Mouse (Mus musculus) naive thymus-derived CD4-positive, alpha-beta T cell, adult 2 months (primary cell): ENCODE results near the gene Gfpt2.
"Not testable (repeated sequence)": the region's sequence is repeated elsewhere in the genome, so short reads cannot be mapped to it uniquely, and the experiment has no call there.

ENCODE experiments used
- DNase-seq: peaks from one replicate; pipeline ENCODE4 v3.0.0-alpha.2; 2011; ENCODE audit warnings: low read depth

The Gfpt2 gene

DNA sequence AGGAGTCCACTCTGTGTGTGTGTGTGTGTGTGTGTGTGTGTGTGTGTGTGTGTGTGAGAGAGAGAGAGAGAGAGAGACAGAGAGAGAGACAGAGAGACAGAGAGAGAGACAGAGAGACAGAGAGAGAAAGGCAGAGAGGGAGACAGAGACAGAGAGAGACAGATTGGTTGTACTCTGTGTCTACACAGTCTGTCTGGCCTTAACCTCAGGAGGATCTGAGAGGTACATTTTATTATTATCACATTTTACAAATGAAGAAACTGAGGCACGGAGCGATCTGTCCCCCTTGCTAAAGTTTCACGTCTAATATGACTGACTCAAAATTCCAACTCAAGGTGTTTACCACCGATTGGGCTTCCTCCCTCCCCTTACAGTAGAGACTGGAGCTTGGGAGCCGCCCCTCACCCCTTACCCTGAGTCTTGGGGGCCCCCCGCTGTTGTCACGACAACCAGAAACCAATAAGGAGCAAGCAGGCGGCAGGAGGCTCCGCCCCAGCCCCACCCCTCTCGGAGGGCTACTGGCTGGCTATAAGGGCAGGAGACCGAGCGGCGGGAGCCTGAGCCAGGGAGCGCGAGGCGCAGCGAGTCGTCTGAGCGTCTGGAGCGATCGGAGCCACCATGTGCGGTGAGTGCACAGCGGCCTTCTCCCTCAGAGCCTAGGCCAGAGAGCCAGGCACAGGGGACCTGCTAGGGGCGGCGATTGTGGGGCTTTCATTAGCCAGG is at the start of gene Gfpt2:
Gfpt2 (plus strand) TSS at position 560 of the 723 bp plus-strand sequence.
- peak; percentile 28 for DNase-seq

DNA sequence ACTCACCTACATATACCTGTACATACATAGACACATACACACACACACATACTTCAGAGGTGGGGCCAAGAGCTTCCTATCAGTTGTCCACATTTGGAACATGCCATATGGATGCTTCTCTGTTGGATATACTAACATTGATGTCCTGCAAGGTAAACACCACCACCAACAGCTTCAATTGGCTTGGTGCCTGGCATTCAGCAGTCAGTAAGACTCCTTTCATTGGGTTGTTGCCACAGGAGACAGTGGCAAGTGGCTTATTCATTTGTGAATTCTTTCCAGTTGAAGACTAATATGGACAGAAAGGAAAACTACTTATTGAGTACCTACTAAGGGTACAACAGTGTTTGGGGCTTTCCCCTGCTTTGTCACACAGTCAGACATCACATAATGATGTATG is 49.0 kb upstream of the Gfpt2 start:
- no peak for DNase-seq

DNA sequence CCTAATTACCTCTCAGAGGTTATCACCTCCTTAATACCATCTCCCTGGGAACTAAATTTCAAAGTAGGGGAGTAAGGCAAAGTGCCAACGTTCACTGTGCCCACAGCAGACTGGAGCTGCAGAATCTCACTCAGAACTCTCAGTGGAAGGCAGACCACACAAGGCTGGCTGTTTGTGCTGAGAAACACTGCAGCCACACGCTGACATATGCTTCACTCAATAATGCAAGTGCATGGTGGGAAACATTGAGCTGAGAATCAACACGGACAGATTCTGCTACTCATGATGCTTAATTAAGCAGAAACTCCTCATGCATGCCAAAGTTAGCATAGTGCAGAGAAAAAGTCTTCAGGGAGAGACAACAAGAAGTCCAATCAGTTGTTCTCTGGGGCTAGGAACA is 48.1 kb upstream of the Gfpt2 start:
- no peak for DNase-seq

DNA sequence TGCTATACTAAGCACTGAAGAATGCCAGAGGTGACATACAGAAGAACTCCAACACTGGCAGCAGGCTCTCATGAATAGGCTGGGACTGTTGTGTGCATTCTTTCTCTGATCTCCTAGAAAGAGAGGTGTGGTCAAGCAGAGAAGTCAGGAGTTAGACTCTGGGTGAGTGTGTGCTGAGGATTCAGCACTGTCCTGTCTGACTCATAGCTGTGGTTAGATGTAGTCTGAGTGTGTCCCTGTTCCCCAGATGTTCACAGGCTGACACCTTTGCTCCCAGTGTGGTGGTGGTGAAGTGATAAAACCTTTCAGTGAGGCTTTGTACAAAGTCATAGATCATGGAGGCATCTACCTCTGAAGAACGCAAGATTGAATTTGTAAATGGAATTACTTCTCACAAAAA is 47.2 kb upstream of the Gfpt2 start:
- no peak for DNase-seq

DNA sequence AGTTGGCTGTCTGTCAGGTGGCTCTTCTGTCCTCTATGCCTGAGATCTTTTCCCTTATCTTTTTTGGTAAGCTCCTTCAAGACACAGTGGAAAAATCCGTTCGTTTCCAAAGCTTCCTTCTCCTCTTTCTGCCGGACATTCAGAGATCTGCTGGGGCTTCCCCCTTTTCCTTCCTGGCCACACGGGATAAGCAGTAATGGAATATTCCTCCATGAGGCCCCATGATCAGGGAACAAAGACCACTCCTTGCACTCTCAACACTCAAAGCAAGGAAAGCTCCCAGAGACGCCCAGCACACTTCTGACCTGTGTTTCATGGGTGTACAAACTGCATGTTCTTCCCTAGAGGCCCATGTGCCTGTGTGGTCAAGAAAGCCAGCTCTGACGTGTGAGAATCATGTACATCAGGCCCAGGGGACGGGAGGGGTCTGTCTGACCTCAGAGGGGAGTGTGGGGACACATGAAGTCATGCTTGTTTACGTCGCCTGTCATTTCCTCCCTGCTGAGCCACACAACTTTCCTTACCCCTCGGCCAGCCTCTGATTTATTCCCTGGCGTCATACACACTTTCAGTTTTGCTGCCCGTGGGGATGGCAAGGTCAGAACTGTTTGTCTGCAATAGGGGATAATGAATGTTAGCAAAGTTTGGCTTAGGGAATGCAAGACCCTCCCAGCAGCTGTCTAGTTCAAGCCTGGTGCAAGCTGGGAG is 38.9 kb upstream of the Gfpt2 start:
- DNase-seq, result no peak

DNA sequence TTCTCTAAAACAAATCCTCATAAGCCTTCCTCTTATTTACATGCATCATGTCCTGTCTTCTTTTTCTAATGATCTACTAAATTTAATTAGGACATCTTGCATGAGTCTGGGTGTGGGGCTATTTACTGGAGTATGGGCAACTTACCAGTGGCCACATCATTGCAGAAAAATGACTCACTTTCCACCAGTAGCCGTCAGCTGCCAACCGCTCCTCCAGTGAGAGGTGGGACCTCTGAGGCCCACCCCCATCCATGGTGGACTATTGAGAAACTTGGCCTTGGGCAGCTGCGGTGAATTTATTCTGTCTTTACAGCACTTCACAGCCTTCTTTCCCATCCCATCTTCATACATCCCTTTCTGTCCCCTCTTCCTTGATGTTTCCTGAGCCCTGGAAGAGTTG is 35.9 kb upstream of the Gfpt2 start:
- DNase-seq, result no peak

DNA sequence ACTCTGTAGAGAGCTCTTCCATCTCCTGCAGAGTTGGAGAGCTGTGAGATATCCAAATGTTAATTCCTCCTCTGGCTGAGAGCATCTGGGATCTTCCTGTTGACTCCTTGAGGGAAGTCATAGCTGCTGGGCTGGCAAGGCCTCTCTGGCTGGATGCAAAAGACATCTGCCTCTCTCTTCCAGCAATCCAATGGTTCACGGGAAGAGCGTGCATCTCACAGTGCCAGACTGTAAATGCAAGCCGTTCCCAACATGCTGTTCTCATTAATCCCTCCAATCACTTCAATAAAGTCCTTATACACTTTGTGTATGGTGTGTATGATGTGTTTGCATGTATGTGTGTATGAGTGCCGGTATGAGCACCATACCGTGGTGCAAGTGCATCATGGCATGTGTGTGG is 32.8 kb upstream of the Gfpt2 start:
- no peak for DNase-seq

DNA sequence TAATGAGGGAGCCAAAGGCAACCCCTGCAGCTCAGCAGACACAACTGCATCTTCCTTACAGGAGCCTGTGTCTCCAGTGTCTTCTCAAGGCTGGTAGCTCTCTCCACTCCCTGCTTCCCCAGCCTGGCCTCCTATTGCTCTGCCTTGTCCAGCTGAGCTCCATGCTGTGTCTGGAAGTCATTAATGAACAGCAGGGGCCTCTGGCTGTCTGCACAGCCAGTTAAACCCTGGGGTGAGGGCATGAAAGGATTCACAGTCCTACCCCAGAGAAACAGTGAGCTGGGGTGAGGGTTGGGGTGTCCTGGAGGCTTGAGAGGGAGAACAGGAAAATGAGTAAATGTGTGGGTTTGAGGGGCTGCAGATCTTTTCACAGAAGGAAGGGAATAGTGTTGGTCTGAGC is 30.4 kb upstream of the Gfpt2 start:
- DNase-seq, result no peak

DNA sequence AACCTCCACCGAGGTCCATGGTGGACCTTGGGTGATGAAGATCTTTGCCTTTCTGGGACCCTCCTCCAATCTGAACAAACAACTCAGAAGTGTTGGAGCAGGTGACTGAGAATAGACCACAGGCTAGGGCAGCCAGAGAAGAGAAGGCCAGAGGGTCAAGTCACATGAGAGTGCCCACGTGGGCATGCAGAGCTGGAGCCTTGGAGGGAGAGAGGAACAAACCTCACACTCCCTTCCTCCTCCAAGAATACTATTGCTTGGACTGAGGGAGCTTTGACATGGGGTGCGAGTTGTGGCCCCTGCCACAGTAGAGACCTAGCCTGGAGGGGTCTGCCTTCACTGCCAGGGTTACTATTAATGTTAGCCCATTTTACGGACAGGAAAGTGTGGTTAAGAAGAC is 30.0 kb upstream of the Gfpt2 start:
- no peak for DNase-seq

DNA sequence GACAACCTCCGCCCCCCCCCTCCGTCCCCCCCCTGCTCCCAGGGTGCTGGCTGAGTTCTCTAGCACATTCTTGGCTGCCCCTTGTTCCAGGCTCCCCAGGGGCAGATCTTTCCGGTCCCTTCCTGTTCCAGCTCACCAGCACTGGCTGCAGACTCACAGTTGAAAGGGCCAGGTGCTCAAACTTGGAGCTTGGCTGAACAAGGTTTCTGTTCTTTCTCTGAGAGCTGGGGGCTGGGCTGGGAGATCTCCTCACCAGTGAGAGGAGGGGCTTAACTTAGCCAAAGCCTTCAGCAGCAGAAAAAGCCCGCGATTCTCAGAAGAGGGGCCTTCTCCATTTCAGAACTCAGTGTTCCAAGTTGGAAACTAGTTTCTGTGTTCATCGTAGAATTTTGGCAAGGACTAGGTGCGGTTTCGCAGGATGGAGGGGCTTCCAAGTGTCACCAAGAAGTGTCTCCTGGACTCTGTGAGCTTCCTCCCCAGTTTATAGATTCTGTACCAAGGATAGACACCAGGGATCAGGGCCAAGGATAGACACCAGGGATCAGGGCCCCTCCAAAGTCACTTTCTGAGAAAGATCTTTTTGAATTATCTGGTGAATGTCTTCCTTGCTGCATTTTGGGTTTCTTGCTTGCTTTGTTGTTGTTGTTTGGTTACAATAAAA is 29.2 kb upstream of the Gfpt2 start:
- no peak for DNase-seq

DNA sequence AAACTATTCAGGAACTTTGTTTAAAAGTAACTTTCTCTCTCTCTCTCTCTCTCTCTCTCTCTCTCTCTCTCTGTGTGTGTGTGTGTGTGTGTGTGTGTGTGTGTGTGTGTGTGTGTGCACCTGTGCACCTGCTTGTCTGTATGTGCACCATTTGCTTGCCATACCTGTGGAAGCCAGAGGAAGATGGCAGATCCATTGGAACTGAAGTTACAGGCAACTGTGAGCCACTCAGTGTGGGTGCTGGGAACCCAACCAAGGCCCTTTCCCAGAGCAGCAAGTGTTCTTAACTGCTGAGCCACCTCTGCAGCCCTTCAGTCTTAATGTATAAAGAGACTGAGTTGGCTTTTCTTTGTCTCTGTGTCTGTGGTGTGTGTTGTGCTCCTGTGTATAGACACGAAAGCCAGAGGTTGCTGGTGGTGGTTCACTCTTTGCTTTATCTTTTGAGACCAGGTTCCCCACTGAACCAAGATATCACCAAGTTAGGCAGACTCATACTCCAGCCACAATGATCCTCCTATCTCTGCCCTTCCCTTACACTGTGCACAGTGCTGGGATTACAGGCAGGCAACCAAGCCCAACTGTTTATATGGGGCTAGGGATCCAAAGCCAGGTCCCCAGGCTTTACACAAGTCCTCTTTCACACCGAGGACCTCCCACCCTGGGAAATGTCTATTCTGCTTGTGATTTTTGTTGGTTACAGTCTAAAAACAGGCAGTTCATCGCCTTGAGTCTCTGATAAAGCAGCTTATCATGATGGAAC is 28.4 kb upstream of the Gfpt2 start:
- no peak for DNase-seq

DNA sequence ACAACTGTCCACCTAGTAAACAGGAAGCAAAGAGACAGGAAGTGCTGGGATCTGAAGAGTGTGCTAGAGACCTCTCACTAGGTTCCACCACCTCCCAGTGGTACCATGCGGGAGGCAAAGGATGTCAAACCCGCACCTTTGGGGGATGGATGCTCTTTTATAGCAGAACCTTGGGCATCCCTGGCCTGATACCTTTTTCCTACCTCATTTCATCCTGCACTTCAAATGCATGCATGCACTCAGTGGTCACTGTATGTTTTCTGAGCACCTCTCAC is 27.9 kb upstream of the Gfpt2 start:
- DNase-seq, result no peak

DNA sequence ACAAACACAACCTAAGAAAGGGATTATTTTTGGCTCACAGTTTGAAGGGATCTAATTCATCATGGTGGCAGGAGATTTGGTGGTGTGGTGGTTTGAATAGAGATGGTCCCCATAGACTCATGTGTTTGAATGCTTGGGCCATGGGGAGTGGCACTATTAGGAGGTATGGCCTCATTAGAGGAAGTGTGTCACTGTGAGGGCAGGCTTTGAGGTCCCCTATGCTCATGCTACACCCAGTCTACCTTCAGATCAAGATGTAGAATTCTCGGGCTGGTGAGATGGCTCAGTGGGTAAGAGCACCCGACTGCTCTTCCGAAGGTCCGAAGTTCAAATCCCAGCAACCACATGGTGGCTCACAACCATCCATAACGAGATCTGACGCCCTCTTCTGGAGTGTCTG is 26.5 kb upstream of the Gfpt2 start:
- not testable (repeated sequence) for DNase-seq

DNA sequence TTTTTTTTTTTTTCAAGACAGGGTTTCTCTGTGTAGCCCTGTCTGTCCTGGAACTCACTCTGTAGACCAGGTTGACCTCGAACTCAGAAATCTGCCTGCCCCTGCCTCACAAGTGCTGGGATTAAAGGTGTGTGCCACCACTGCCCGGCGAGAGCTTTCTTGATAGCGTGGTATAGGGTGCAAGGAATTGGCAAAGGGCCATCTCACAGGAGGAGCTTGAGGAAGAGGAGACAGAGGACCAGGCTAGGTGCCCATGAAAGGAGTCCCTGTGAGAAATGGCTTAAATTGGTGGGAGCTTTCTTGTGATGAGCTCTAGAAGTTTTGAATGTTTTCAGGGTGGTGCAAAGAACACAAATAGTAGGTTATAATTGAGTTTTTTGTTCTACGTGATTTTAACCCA is 25.2 kb upstream of the Gfpt2 start:
- DNase-seq, result no peak

DNA sequence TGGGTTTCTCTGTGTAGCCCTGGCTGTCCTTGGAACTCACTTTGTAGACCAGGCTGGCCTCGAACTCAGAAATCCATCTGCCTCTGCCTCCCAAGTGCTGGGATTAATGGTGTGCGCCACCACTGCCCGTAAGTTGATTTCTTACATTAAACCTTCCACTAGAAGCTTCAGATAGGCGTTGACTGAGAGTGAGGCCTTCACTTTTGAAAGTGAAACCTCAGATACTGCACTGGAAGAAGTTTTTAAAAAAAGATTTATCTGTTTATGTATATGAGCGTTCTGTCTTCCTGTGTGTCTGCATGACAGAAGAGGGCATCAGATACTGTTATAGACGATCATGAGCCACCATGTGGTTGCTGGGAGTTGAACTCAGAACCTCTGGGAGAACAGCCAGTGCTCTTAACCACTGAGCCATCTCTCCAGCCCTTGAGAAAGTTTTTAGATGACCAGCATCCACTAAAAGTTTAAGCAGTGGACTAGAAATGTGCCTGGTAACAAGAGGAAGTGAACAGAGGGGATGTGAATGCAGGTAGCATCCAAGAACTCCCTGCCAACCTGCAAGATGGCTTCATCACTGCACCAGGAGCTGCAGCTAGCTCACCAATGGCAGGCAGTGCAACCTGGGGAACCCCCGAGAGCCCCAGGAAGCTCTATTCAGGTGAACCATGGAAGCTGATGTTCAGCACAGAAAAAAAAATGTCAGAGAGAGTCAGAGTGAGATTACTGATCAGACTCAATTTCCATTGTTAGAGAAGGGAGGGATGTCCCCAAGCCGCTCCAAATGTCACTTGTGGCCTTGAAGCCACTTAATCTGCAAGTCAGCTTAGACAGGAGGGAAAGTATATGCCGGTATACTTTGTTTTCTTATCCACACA is 23.1 kb upstream of the Gfpt2 start:
- peak; percentile 56 for DNase-seq

DNA sequence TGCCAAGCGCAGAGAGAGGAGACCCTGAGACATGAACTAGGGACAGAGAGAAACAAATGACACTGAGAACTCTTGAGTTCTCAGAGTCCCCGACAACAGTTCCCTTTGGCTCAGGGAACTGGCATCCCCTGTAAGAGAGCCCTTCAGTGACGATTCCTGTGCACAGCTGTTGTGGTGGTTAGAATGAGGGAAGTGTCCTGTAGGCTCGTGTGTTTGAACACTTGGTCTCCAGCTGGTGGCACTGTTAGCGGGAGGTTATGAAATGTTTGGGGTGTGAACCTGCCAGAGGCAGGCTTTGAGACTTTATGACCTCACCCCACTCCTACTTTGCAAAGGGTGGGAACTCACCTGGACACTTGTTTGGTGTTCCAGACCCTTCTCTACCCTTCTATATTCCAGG is 21.7 kb upstream of the Gfpt2 start:
- DNase-seq, result peak; percentile 31

DNA sequence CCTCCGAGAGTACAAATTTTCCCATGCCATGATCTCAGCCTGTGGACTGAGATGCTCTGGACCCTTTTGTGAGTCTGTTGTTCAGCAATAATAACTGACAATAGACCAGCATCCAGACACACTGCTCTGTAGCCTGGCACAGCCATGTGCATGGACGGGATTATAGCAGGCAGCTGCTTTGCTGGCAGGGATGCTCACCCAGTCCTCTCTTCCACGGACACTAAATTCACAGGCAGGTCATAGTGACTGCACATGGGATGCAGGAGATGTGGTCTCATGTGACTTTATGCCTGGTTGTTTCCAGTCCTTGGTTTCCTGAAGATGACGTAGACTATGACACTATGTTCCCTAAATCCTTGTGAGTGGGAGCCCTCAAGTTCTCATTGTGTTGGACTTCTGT is 19.1 kb upstream of the Gfpt2 start:
- no peak for DNase-seq

DNA sequence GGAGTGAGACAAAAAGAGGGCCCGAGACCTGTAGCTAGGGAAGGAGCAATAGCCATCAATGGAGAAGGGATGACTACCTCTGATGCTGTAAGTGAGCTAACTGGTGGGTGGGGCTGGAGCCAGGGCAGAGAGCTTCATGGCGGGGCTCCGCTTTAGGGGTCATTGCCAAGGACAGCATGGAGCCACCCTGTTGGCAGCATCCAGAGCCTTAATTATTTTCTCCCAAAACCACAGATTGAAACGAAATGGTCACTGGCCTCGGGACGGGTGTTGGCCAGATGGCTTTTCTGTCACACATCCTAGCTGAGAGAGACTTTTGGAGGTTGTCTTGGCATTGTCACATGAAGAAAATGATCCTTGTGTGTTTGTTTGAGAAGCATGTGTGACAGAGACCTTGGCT is 15.1 kb upstream of the Gfpt2 start:
- no peak for DNase-seq

DNA sequence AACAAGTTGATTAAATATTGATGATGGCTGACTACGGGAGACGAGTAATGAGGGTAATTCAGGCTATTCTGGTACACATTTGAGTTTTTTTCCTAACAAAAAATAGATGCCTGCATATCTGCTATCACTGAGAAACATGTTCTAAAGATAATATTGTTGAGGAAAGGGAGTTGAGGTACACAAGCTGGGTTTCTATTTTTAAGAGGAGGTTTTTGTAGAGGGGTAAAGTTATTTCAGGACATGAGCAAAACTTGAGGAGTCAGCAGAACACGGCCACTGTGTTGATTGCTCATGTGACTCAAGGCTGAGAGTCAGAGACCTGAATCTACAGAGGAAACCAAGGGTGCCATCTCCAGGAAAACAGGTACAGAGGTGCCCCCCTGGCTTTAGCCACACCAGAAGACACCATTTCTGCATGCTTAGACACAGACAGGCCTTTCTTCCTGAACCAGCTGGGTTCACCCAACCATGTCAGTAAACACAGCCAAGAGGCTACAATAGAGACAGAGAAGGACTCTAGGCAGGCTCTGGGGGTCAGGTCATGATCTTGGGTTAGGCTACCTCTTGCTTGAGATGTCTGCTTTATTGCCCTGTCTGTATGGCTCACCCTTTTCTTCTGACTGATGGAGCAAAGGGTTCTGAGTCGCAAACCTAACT is 13.7 kb upstream of the Gfpt2 start:
- no peak for DNase-seq

DNA sequence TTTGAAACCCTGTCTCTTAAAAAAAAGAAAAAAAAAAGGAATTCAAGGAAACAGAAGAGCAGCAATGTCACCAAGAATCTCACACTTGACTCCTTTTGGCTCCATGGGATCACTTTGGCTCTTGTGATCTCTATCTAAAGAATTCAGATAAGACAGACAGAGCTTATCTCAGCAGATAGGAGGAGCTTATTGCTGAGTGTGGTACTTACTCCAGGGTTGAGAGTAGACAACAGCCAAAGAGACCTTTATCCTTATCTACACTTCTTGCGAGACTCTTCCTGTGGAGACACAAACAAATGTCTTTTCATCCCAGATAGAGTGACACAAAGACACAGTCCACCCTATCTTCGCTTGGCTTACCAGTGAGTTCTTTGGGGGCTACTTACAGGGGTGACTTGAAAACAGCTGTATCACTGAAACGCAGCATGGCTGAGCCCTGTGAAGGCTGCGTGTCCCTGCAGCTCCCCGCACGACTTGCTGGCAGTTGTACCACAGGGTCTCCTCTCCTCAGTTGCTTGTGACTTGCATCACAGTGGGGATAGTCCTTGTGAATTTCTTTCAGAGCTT is 12.1 kb upstream of the Gfpt2 start:
- DNase-seq, result no peak

DNA sequence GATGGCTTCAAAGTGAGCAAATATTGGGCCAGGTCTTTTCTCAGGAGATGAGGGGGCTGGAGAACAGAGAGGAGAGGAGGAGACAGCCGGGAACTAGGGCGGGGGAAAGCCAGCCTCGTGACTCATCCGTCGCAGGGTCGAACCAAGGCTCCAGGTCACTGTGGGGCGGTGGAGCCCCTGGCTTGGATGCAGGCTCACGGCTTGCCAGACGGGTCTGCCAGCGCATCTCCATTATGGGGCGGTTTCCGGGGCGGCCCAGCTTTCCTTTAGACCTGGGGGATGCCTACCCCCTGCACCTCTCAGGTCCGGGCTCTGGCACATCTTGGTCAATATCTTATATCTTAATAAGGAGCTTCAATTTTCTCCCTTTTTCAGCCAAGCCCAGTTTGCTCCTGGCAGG is 847 bp upstream of the Gfpt2 start:
- no peak for DNase-seq
